Mouse (Mus musculus) small intestine, adult 2 months (tissue): ENCODE data around the gene Hhat.
A peak's percentile ranks its signal among the peaks of the same experiment; 100 is the strongest.

Experiments
- CTCF ChIP-seq: fragments of 200-500 bp; IDR thresholded peaks from 2 replicates; pipeline ENCODE4 v1.5.1; 2012; ENCODE audit warnings: low read depth, mild to moderate bottlenecking, control low read depth, inconsistent platforms, low read length, moderate library complexity, mixed read lengths; ENCODE audit not compliant: insufficient replicate concordance, insufficient read length; ENCODE audit errors: extremely low read depth
- POLR2A ChIP-seq: fragments of 200-500 bp; IDR thresholded peaks from 2 replicates; pipeline ENCODE4 v1.6.1; 2012; ENCODE audit warnings: low read depth, mild to moderate bottlenecking, control low read depth, inconsistent platforms, low read length, moderate library complexity

DNA sequence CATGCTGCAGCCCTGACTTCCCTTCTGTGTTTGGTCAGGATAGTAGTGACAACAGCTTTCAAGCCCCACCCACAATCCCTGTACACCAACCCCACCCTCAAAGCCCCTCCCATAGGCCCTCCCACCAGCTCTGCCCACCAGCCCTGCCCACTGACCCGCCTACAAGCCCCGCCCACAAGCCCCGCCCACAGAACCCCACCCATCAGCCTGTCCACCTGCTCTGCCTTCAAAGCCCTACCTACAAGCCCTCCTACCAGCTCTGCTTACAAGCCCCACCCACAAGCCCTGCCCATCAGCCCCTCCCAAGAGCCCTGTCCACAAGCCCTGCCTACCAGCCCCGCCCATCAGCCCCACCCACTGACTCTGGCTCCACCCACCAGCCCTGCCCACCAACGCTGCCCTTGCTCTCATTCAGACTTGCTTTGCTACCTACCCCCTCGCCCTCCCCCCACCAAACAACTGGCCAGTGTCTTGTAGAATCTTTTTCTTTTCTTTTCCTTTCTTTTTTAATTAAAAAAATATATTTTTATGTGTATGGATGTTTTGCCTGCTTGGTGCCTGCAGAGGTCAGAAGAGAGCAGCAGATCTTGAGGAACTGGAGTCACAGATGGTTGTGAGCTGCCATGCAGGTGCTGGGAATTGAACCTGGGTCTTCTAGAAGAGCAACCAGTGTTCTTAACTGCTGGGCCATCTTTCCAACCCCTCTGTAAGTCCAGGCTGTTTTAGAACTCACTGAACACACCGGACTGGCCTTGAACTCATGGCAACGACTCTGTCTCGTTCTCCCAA, 24.1 kb upstream of the Hhat start:
- TF ChIP-seq CTCF (peak; percentile 15; the same call in 1 of the 2 replicates), POLR2A (no peak)
